Mouse (Mus musculus): ENCODE measurements around the gene Pcgf1. TPM values are rescaled to one million over a fixed set of nuclear protein-coding genes. Genes with fewer than 3 reads are reported as not detected.

The Pcgf1 gene
- polyA plus RNA-seq, 2 experiments, result 15.0 to 21.0 TPM

DNA sequence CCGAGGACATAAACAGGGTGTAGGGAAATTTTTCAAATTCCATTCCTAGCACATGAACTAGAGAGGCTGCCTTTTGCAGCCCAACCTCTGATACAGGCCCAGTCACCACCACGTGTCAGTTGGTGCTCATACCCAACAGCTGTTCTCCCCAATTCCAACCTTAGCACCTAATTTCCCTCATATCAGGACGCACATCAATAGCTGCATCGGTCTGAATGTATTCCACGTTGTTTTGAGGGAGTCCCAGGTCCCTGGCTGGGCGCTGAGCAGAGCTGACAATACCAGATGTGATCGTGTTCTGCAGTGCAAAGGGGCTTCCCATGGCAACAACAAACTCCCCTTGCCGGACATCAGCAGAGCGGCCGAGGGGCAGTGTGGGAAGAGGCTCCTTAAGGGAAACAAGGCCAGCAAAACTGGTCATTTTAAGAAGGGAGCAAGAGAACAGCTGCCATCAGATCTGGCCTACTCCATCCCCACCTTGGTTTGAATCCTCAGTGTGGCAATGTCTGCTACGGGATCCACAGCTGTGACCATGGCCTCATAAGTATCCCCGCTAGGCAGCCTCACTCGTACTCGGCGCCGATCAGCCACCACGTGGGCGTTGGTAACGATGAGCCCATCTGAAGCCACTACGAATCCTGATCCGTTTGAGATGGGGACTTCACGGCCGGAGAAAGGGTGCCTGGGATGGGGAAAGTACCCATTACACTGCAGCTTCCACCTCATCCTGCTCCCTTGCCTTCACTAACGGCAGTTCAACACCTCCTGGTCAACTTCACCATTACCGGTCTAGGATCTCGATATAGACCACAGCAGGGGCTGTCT lies 24.3 kb upstream of the Pcgf1 start:
- no peaks in the 10 kb centered on the region for H3K9me3 ChIP-seq (ENCODE audit: control insufficient read depth, low read length)
- whole genome bisulfite sequencing (ENCODE audit: insufficient replicate concordance), result 2% methylated on average over 26 of the region's 26 CpGs
- peaks cover 14 to 20% of the 10 kb centered on the region in 2 experiments for H3K4me1 ChIP-seq (replicated peaks; ENCODE audit: control insufficient read depth in 2 of 2, insufficient read depth in 2 of 2, low read length in 1 of 2)
- ATAC-seq (ENCODE audit: insufficient read depth) (no peak), DNase-seq (ENCODE audit: low read depth in 3 of 3, low spot score in 3 of 3) (peak in 1 of 3 experiments; percentile 49)
- H3K36me3 ChIP-seq (replicated peaks; ENCODE audit: control insufficient read depth, insufficient read depth, low read depth), result peaks cover 42% of the 10 kb centered on the region
- peak overlapping the region; percentile 97 for H3K4me2 ChIP-seq (ENCODE audit: low read depth)
- TF ChIP-seq EP300 (IDR thresholded peaks at IDR 0.05; ENCODE audit: low read depth) (no peak), CTCF (IDR thresholded peaks at IDR 0.05; ENCODE audit: low read depth) (0 out of 2 replicates have a peak, but pooled peaks have one; percentile 29)
- H3K9ac ChIP-seq (replicated peaks), result peak overlapping the region; percentile 98
- H3K27me3 ChIP-seq (ENCODE audit: control insufficient read depth, insufficient read depth, low read length), result no peaks in the 10 kb centered on the region
- H3K4me3 ChIP-seq (ENCODE audit: insufficient read depth in 1 of 2, low read depth in 2 of 2, low read length in 2 of 2), result peak overlapping the region; percentile 82 to 91
- peak overlapping the region; percentile 72 for H3K27ac ChIP-seq

DNA sequence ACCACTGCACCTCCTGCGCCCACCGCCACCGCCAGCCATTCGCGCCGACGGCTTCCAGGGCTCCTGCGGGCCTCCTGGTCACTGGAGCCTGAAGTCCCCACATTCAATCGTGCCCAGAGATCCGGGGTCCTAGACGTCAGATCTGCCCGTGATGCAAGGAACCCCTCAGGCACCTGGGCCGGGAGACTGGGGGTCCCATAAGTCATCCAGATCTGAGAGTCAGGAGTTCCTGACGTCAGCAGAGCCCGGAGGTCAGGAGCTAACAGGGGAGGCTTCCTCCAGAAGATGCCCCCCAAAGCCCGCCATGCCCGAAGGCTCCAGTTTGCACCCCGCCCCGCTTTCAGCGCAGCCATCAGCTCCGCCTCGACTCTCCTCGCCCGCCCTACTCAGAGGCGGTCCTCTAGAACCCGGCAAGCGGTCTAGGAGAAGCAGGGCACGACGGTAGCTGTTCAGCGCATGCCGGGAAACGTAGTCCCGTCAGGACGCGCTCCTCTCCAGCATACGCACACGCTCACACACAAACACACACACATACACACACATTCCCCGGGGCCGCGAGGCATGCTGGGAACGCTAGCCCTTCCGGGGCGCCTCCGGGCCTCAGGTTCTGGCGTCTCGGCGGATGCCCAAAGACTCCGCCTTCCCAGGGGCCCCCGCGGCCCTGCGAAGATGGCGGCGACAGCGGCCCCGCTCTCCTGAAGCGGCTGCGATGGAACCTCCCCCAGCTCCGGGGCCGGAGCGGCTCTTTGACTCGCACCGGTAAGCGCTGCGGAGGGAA lies 23.4 kb upstream of the Pcgf1 start, which contains the start of gene Aup1:
Gene Aup1 (plus strand): TSS at position 448 of the 778 bp plus-strand sequence.
- H3K4me2 ChIP-seq (ENCODE audit: low read depth), result peak within 1 kb of the TSS; percentile 97
- TF ChIP-seq CTCF (IDR thresholded peaks at IDR 0.05; ENCODE audit: low read depth) (no peak), EP300 (IDR thresholded peaks at IDR 0.05; ENCODE audit: low read depth) (peak; percentile 66)
- H3K4me1 ChIP-seq (replicated peaks; ENCODE audit: control insufficient read depth in 2 of 2, insufficient read depth in 2 of 2, low read length in 1 of 2), result peaks cover 14 to 22% of the 10 kb centered on the region in 2 experiments
- H3K36me3 ChIP-seq (replicated peaks; ENCODE audit: control insufficient read depth, insufficient read depth, low read depth), result peaks cover 42% of the 10 kb centered on the region
- H3K4me3 ChIP-seq (ENCODE audit: insufficient read depth in 1 of 2, low read depth in 2 of 2, low read length in 2 of 2), result peak within 1 kb of the TSS; percentile 82 to 91
- ATAC-seq (ENCODE audit: insufficient read depth) (peak; percentile 94), DNase-seq (ENCODE audit: low read depth in 3 of 3, low spot score in 3 of 3) (peak; percentile 97)
- WGBS (ENCODE audit: insufficient replicate concordance), result under 1% methylated on average over 64 of the region's 64 CpGs
- H3K27ac ChIP-seq, result peak within 1 kb of the TSS; percentile 72
- H3K27me3 ChIP-seq (ENCODE audit: control insufficient read depth, insufficient read depth, low read length), result no peaks in the 10 kb centered on the region
- H3K9ac ChIP-seq (replicated peaks), result peak within 1 kb of the TSS; percentile 98
- no peaks in the 10 kb centered on the region for H3K9me3 ChIP-seq (ENCODE audit: control insufficient read depth, low read length)

DNA sequence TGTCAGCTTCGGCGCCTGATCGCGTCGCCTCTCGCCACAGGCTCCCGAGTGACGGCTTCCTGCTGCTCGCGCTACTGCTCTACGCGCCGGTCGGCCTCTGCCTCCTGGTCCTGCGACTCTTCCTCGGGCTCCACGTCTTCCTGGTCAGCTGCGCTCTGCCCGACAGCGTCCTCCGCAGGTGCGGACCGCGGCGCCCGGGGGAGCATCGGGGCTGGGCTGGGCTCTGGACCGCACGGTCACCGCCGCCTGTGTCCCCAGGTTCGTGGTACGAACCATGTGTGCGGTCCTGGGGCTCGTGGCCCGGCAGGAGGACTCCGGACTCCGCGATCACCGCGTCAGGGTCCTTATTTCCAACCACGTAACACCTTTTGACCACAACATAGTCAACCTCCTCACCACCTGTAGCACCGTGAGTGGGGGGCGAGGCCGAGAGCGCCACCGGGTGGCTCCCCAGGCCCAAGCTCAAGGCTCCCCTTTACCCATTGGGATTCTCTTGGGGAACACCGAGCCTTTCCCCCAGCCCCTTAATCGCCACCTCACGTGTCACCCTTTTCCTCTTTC lies 22.7 kb upstream of the Pcgf1 start, which contains the start of gene Htra2:
Gene Htra2 (minus strand): TSS at position 403 of the 561 bp plus-strand sequence.
- Histone ChIP-seq H3K9me3 (ENCODE audit: control insufficient read depth, low read length) (no peaks in the 10 kb centered on the region), H3K27me3 (ENCODE audit: control insufficient read depth, insufficient read depth, low read length) (no peaks in the 10 kb centered on the region), H3K4me1 (replicated peaks; ENCODE audit: control insufficient read depth in 2 of 2, insufficient read depth in 2 of 2, low read length in 1 of 2) (peaks cover 14 to 20% of the 10 kb centered on the region in 2 experiments), H3K4me3 (ENCODE audit: insufficient read depth in 1 of 2, low read depth in 2 of 2, low read length in 2 of 2) (peak within 1 kb of the TSS; percentile 82 to 91), H3K4me2 (ENCODE audit: low read depth) (peak within 1 kb of the TSS; percentile 97), H3K9ac (replicated peaks) (peak within 1 kb of the TSS; percentile 98), H3K27ac (peak within 1 kb of the TSS; percentile 72), H3K36me3 (replicated peaks; ENCODE audit: control insufficient read depth, insufficient read depth, low read depth) (peaks cover 42% of the 10 kb centered on the region)
- peak; percentile 75 for TF ChIP-seq CTCF (IDR thresholded peaks at IDR 0.05; ENCODE audit: low read depth)
- no peak for TF ChIP-seq EP300 (IDR thresholded peaks at IDR 0.05; ENCODE audit: low read depth)
- DNase-seq (ENCODE audit: low read depth in 3 of 3, low spot score in 3 of 3) (no peak), ATAC-seq (ENCODE audit: insufficient read depth) (peak; percentile 21)
- WGBS (ENCODE audit: insufficient replicate concordance), result under 1% methylated on average over 50 of the region's 50 CpGs

DNA sequence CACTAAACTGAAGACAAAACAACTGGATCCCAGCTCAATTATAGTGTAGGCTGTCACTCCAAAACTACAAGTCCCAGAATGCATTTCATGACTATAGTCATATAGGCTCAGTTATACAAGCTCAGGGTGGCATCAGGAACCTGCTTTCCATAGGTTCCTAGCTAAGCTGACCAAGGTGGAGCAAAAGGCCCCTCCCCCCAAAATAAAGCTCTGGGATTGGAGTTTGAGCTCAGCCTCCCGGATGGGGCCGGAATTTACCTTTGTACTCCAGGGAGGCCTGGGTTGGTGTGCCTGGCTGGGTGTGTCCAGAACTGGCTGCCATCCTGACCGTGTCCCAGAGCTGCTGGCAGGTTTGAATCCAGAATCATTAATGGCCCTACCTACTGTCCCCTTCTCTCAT lies 19.9 kb upstream of the Pcgf1 start, which contains the start of gene Dqx1:
Gene Dqx1 (plus strand): TSS at position 55 of the 400 bp plus-strand sequence.
- H3K4me1 ChIP-seq (replicated peaks; ENCODE audit: control insufficient read depth in 2 of 2, insufficient read depth in 2 of 2, low read length in 1 of 2), result peaks cover 10 to 16% of the 10 kb centered on the region in 2 experiments
- TF ChIP-seq EP300 (IDR thresholded peaks at IDR 0.05; ENCODE audit: low read depth), result no peak
- TF ChIP-seq CTCF (IDR thresholded peaks at IDR 0.05; ENCODE audit: low read depth), result no peak
- H3K9ac ChIP-seq (replicated peaks), result no peak within 1 kb of the TSS
- 82% methylated on average over 3 of the region's 3 CpGs for WGBS (ENCODE audit: insufficient replicate concordance)
- DNase-seq (ENCODE audit: low read depth in 3 of 3, low spot score in 3 of 3) (peak in 2 of 3 experiments; percentile 43 to 46), ATAC-seq (ENCODE audit: insufficient read depth) (no peak)
- peak within 1 kb of the TSS; percentile 45 for H3K4me2 ChIP-seq (ENCODE audit: low read depth)
- H3K27ac ChIP-seq, result no peak within 1 kb of the TSS
- H3K9me3 ChIP-seq (ENCODE audit: control insufficient read depth, low read length), result no peaks in the 10 kb centered on the region
- peaks cover 23% of the 10 kb centered on the region for H3K36me3 ChIP-seq (replicated peaks; ENCODE audit: control insufficient read depth, insufficient read depth, low read depth)
- H3K27me3 ChIP-seq (ENCODE audit: control insufficient read depth, insufficient read depth, low read length), result peaks cover 2% of the 10 kb centered on the region; the same call in 1 of the 2 replicates
- peak within 1 kb of the TSS; percentile 33 to 39 for H3K4me3 ChIP-seq (ENCODE audit: insufficient read depth in 1 of 2, low read depth in 2 of 2, low read length in 2 of 2)

Measured in liver, embryonic 14.5 days (tissue).